Comparison of ENCODE assay signal across 17 mouse cellular contexts in the genomic region with DNA sequence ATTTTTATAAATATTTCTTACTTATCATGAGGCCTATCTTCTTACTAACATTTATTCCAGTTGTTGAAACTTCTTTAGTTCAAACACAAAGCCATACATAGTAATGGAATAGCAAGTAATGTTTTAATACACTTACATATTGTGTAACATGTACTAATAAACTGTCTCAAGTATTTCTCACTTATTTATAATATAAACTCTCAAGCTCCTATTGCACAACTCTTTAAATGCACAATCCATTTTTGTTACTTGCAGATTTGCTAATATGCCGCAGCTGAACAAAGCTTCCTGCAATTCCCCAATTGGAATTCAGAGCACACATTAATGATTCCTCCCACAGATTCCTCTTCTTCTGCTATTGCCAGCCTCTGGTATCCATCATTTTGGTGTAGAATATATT.
"Had no signal": no experiment of that assay in that cellular context is flagged by ENCODE, and none has a peak within 500 bp of the region (broad histone marks: within the 10 kb centered on the region; RNA-seq: fewer than 3 reads in every experiment).

No protein-coding gene starts in this region.

- DNase-seq: lung, adult 18-20 months; lung, postnatal 36 days; midbrain, embryonic 14.5 days; right cerebral cortex, postnatal 14 days; thymus, adult 18-20 months; thymus, postnatal 14 days; thymus, postnatal 36 days had no signal

- H3K9ac ChIP-seq: liver, embryonic 12.5 days; liver, embryonic 14.5 days; lung, embryonic 15.5 days; midbrain, embryonic 12.5 days; neural tube, embryonic 12.5 days; stomach, embryonic 15.5 days had no signal

- H3K36me3 ChIP-seq: liver, embryonic 12.5 days; lung, embryonic 15.5 days; midbrain, embryonic 10.5 days; midbrain, embryonic 12.5 days; neural tube, embryonic 12.5 days; stomach, embryonic 15.5 days had no signal

- H3K4me1 ChIP-seq: liver, embryonic 12.5 days; lung, embryonic 15.5 days; midbrain, embryonic 10.5 days; midbrain, embryonic 12.5 days; neural tube, embryonic 12.5 days; stomach, embryonic 15.5 days had no signal

- H3K9me3 ChIP-seq: liver, embryonic 12.5 days; lung, embryonic 15.5 days; midbrain, embryonic 10.5 days; midbrain, embryonic 12.5 days; neural tube, embryonic 12.5 days; stomach, embryonic 15.5 days had no signal

- H3K4me3 ChIP-seq: liver, embryonic 12.5 days; lung, embryonic 15.5 days; midbrain, embryonic 10.5 days; midbrain, embryonic 12.5 days; myocyte; neural tube, embryonic 12.5 days; stomach, embryonic 15.5 days had no signal

- H3K27me3 ChIP-seq: liver, embryonic 12.5 days; lung, embryonic 15.5 days; midbrain, embryonic 12.5 days; neural tube, embryonic 12.5 days; stomach, embryonic 15.5 days had no signal

- H3K27ac ChIP-seq: liver, embryonic 12.5 days; liver, embryonic 14.5 days; lung, embryonic 15.5 days; midbrain, embryonic 10.5 days; midbrain, embryonic 12.5 days; neural tube, embryonic 12.5 days; stomach, embryonic 15.5 days; stomach, postnatal 0 days had no signal

- H3K4me2 ChIP-seq: liver, embryonic 12.5 days; lung, embryonic 15.5 days; midbrain, embryonic 12.5 days; neural tube, embryonic 12.5 days; stomach, embryonic 15.5 days had no signal

- ATAC-seq: liver, embryonic 12.5 days; midbrain, embryonic 16.5 days had no signal
